Mouse (Mus musculus) layer of hippocampus, postnatal 25 days (tissue): ENCODE measurements around the gene Nsun7. TPM values are rescaled to one million over a fixed set of nuclear protein-coding genes. Genes with fewer than 3 reads are reported as not detected.

Experiments used
- DNase-seq, 2 experiments: peaks; one replicate each; pipeline ENCODE4 v3.0.0; 2022; ENCODE audit warnings: mixed read lengths in 2 of 2, low spot score in 1 of 2; ENCODE audit errors: extremely low spot score in 1 of 2
- total RNA-seq, 2 experiments: library from RNA; stranded (reverse); gene quantifications; 2 replicates each; pipeline ENCODE4 v1.2.3; 2021

The Nsun7 gene
- total RNA-seq, 2 experiments from 2014 or later = 7.1 to 12.2 TPM

- no peak for DNase-seq
Measured at GRCm38 (mm10) chr5:66328766-66329165, 69.1 kb downstream of the Nsun7 start.

- no peak for DNase-seq
Measured at GRCm38 (mm10) chr5:66330806-66331205, 71.1 kb downstream of the Nsun7 start.

- no peak for DNase-seq
Measured at GRCm38 (mm10) chr5:66337025-66337968, 77.6 kb downstream of the Nsun7 start.

GRCm38 (mm10) chr5:66337969-66338345 lies 78.3 kb downstream of the Nsun7 start:
- DNase-seq = no peak

- DNase-seq = peak in 1 of 2 experiments; percentile 48
Measured at GRCm38 (mm10) chr5:66338583-66338982, 78.9 kb downstream of the Nsun7 start.

GRCm38 (mm10) chr5:66340356-66341102 lies 80.8 kb downstream of the Nsun7 start:
- no peak for DNase-seq

GRCm38 (mm10) chr5:66341848-66342247 lies 82.2 kb downstream of the Nsun7 start:
- no peak for DNase-seq

GRCm38 (mm10) chr5:66342285-66342684 lies 82.6 kb downstream of the Nsun7 start:
- no peak for DNase-seq

- DNase-seq = no peak
Measured at GRCm38 (mm10) chr5:66344182-66344581, 84.5 kb downstream of the Nsun7 start.

- DNase-seq = no peak
Measured at GRCm38 (mm10) chr5:66345140-66345539, 85.4 kb downstream of the Nsun7 start.

GRCm38 (mm10) chr5:66346756-66347155 lies 87.1 kb downstream of the Nsun7 start:
- no peak for DNase-seq

Other genes starting within 250 kb of the Nsun7 start
- gene Rbm47, start 86.8 kb upstream of the Nsun7 start, total RNA-seq = 1 to 10 TPM; 1.3 TPM